Mouse (Mus musculus): ENCODE measurements around the gene Sult2b1.

- TF ChIP-seq EP300 (IDR thresholded peaks at IDR 0.05; ENCODE audit: low read depth) (no peak), CTCF (IDR thresholded peaks at IDR 0.05; ENCODE audit: low read depth) (no peak)
These were observed 36.4 kb upstream of the Sult2b1 start for GRCm38 (mm10) chr7:45820913-45821312.
